Mouse (Mus musculus) WW6 (cell line): ENCODE measurements around the gene Gm43720.

Source experiments
- DNase-seq: peaks from one replicate; pipeline ENCODE4 v3.0.0-alpha.2; 2013; ENCODE audit warnings: low read depth, low spot score

Gene Gm43720

GRCm38 (mm10) chr5:138279585-138280424, at the start of gene Gm43720, which contains the start of the genes Gpc2 and Stag3:
Gene Gm43720, minus strand, starts transcription at chr5:138279958.
Gene Gpc2, minus strand, starts transcription at chr5:138280005.
Gene Stag3, plus strand, starts transcription at chr5:138280240.
- DNase-seq = peak; percentile 95

- DNase-seq = no peak
These were observed 33.0 kb upstream of the Gm43720 start for GRCm38 (mm10) chr5:138312795-138313194.

GRCm38 (mm10) chr5:138299613-138300012, 19.9 kb upstream of the Gm43720 start:
- DNase-seq = no peak

GRCm38 (mm10) chr5:138294158-138294557, 14.4 kb upstream of the Gm43720 start:
- DNase-seq = no peak

- DNase-seq = no peak
These were observed 11.9 kb upstream of the Gm43720 start for GRCm38 (mm10) chr5:138291638-138292037.

GRCm38 (mm10) chr5:138287861-138288260, 8.1 kb upstream of the Gm43720 start:
- no peak for DNase-seq

- DNase-seq = no peak
These were observed 3.8 kb upstream of the Gm43720 start for GRCm38 (mm10) chr5:138283540-138283939.

GRCm38 (mm10) chr5:138281798-138282197, 2.0 kb upstream of the Gm43720 start:
- no peak for DNase-seq

- no peak for DNase-seq
These were observed 1.1 kb upstream of the Gm43720 start for GRCm38 (mm10) chr5:138280829-138281228.

GRCm38 (mm10) chr5:138280425-138280768, 639 bp upstream of the Gm43720 start:
- no peak for DNase-seq

- DNase-seq = no peak
These were observed 1.8 kb downstream of the Gm43720 start for GRCm38 (mm10) chr5:138277994-138278393.

- no peak for DNase-seq
These were observed 4.3 kb downstream of the Gm43720 start for GRCm38 (mm10) chr5:138275216-138276050.

- no peak for DNase-seq
These were observed 5.6 kb downstream of the Gm43720 start for GRCm38 (mm10) chr5:138274186-138274585.

- DNase-seq = no peak
These were observed 7.3 kb downstream of the Gm43720 start, which contains the start of gene Gal3st4 for GRCm38 (mm10) chr5:138272409-138272923. Gene Gal3st4, minus strand, starts transcription at chr5:138272840.

- no peak for DNase-seq
These were observed 8.5 kb downstream of the Gm43720 start for GRCm38 (mm10) chr5:138271232-138271631.

GRCm38 (mm10) chr5:138268980-138269379, 10.8 kb downstream of the Gm43720 start:
- no peak for DNase-seq

GRCm38 (mm10) chr5:138267114-138267513, 12.6 kb downstream of the Gm43720 start:
- no peak for DNase-seq

GRCm38 (mm10) chr5:138265712-138266111, 14.0 kb downstream of the Gm43720 start:
- DNase-seq = no peak

- DNase-seq = no peak
These were observed 15.6 kb downstream of the Gm43720 start for GRCm38 (mm10) chr5:138264207-138264578.

- DNase-seq = peak; percentile 73
These were observed 16.2 kb downstream of the Gm43720 start, which contains the start of gene BC037034 for GRCm38 (mm10) chr5:138263260-138264206. Gene BC037034, minus strand, starts transcription at chr5:138264033.
